Mouse (Mus musculus): ENCODE measurements at regions not wholly inside any gene's neighbourhood (a gene's known extent, or its start where the extent isn't known, plus 50 kb on each side); places are given as distances from the start of the nearest gene placed in this dataset.

DNA sequence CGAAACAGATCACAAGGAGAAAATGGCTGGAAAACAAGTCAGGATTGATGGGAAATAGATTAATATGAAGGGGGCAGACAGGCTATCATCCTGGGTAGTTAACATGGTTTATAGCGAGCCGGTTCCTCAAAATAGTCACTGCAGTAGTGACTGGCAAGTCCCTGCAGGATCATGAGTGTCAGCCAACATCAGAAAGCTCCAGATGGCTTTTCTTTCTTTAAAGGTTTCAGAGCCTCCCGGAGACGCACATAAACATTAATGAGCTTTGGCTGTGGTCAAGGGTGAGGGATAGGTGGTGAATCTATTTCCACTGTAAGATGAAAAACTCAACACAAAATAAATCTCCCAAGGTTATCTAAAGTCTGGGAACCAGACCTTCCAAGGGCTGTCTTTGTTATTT lies 104.2 kb upstream of the Thumpd2 start:
- Histone ChIP-seq H3K9ac (ENCODE audit: control insufficient read depth, low read depth, low read length, poor library complexity, severe bottlenecking) (no peak overlapping the region), H3K79me2 (ENCODE audit: control insufficient read depth, insufficient read depth, low read length, poor library complexity) (no peaks in the 10 kb centered on the region), H3K36me3 (ENCODE audit: control insufficient read depth in 1 of 2, insufficient read depth in 2 of 2, low read length in 2 of 2) (no peaks in the 10 kb centered on the region), H3K4me1 (ENCODE audit: control insufficient read depth in 1 of 2, insufficient read depth in 2 of 2, low read length in 2 of 2) (no peaks in the 10 kb centered on the region; a peak in 1 of 4 replicates), H3K27me3 (ENCODE audit: control insufficient read depth in 1 of 2, insufficient read depth in 2 of 2, low read length in 2 of 2) (no peaks in the 10 kb centered on the region; a peak in 1 of 4 replicates), H3K27ac (ENCODE audit: control insufficient read depth, low read depth, low read length) (no peak overlapping the region), H3K9me3 (replicated peaks; ENCODE audit: insufficient read depth, low read length) (no peaks in the 10 kb centered on the region), H3K4me3 (ENCODE audit: control insufficient read depth in 1 of 2, insufficient read depth in 1 of 2, low read depth in 2 of 2, low read length in 2 of 2) (no peak overlapping the region)
- no peak for DNase-seq (ENCODE audit: low read depth, low spot score)
- no peak for TF ChIP-seq MAFK (IDR thresholded peaks at IDR 0.05; ENCODE audit: borderline replicate concordance, low read depth, low read length)
- no peak for TF ChIP-seq ZMIZ1 (IDR thresholded peaks at IDR 0.05; ENCODE audit: low read depth, low read length)
- TF ChIP-seq USF2 (IDR thresholded peaks at IDR 0.05; ENCODE audit: borderline replicate concordance in 1 of 2, insufficient read depth in 1 of 2, low read depth in 1 of 2, low read length in 2 of 2), result no peak
- no peak for TF ChIP-seq BHLHE40 (IDR thresholded peaks at IDR 0.05; ENCODE audit: borderline replicate concordance, low read depth, low read length)
- no peak for TF ChIP-seq ETS1 (IDR thresholded peaks at IDR 0.05; ENCODE audit: low read depth, low read length)
- no peak for TF ChIP-seq ELF1 (IDR thresholded peaks at IDR 0.05; ENCODE audit: low read depth, low read length)

DNA sequence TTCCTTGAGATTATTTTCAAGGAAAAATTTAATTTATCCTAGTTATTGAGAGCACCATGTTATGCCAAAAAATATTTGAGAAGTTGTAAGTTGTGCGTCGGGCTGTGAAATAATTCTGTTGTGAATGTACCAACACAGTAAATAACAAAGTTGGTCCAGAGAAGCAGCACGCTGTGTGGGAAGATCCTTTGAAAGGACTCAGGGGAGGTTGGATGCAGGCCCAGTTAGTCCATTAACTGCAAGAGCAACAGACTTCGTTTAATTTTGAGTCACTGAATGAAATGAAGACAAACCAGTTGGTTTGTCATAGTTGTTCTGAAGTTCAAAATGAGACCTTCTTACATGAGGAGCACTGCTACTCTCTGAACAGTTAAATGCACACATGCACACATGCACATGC lies 85.8 kb upstream of the Thumpd2 start:
- no peaks in the 10 kb centered on the region for H3K79me2 ChIP-seq (ENCODE audit: control insufficient read depth, insufficient read depth, low read length, poor library complexity)
- no peaks in the 10 kb centered on the region for H3K9me3 ChIP-seq (replicated peaks; ENCODE audit: insufficient read depth, low read length)
- H3K27me3 ChIP-seq (ENCODE audit: control insufficient read depth in 1 of 2, insufficient read depth in 2 of 2, low read length in 2 of 2), result no peaks in the 10 kb centered on the region
- no peak overlapping the region for H3K9ac ChIP-seq (ENCODE audit: control insufficient read depth, low read depth, low read length, poor library complexity, severe bottlenecking)
- no peaks in the 10 kb centered on the region for H3K36me3 ChIP-seq (ENCODE audit: control insufficient read depth in 1 of 2, insufficient read depth in 2 of 2, low read length in 2 of 2)
- TF ChIP-seq SMC3 (IDR thresholded peaks at IDR 0.05; ENCODE audit: low read depth, low read length), result no peak
- no peak for TF ChIP-seq HCFC1 (IDR thresholded peaks at IDR 0.05; ENCODE audit: low read depth, low read length)
- TF ChIP-seq MXI1 (IDR thresholded peaks at IDR 0.05; ENCODE audit: low read depth, low read length), result no peak
- no peak for TF ChIP-seq POLR2AphosphoS5 (IDR thresholded peaks at IDR 0.05; ENCODE audit: borderline replicate concordance, low read depth, low read length)
- no peak overlapping the region for H3K27ac ChIP-seq (ENCODE audit: control insufficient read depth, low read depth, low read length)
- DNase-seq (ENCODE audit: low read depth, low spot score), result no peak
- H3K4me3 ChIP-seq (ENCODE audit: control insufficient read depth in 1 of 2, insufficient read depth in 1 of 2, low read depth in 2 of 2, low read length in 2 of 2), result no peak overlapping the region
- no peaks in the 10 kb centered on the region for H3K4me1 ChIP-seq (ENCODE audit: control insufficient read depth in 1 of 2, insufficient read depth in 2 of 2, low read length in 2 of 2)

DNA sequence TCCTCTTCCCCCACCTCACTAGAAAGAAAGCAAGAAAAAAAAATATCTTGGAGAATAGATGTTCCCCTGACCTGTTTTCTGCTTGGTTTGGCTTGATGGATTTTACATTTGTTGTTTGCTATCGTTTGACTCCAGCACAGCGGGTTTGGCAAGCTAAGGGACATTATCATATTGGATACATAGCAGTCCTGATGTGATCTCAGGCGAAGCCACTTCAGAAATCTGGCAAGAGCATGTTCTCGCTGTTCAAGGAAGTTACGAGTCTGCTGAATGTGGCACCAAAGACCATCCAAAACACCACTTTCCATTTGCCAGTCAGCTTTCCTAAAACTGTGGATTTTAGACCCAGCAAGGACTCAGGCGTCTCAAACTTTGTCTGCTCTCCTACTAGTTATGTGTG lies 69.8 kb upstream of the Thumpd2 start:
- H3K27me3 ChIP-seq (ENCODE audit: control insufficient read depth in 1 of 2, insufficient read depth in 2 of 2, low read length in 2 of 2), result no peaks in the 10 kb centered on the region
- H3K27ac ChIP-seq (ENCODE audit: control insufficient read depth, low read depth, low read length), result no peak overlapping the region
- H3K4me3 ChIP-seq (ENCODE audit: control insufficient read depth in 1 of 2, insufficient read depth in 1 of 2, low read depth in 2 of 2, low read length in 2 of 2), result no peak overlapping the region
- H3K9me3 ChIP-seq (replicated peaks; ENCODE audit: insufficient read depth, low read length), result no peaks in the 10 kb centered on the region
- no peaks in the 10 kb centered on the region for H3K79me2 ChIP-seq (ENCODE audit: control insufficient read depth, insufficient read depth, low read length, poor library complexity)
- H3K36me3 ChIP-seq (ENCODE audit: control insufficient read depth in 1 of 2, insufficient read depth in 2 of 2, low read length in 2 of 2), result no peaks in the 10 kb centered on the region
- no peak for DNase-seq (ENCODE audit: low read depth, low spot score)
- TF ChIP-seq KAT2A (conservative IDR thresholded peaks at IDR 0.05; ENCODE audit: low read depth, low read length), result no peak
- no peak overlapping the region for H3K9ac ChIP-seq (ENCODE audit: control insufficient read depth, low read depth, low read length, poor library complexity, severe bottlenecking)
- no peaks in the 10 kb centered on the region for H3K4me1 ChIP-seq (ENCODE audit: control insufficient read depth in 1 of 2, insufficient read depth in 2 of 2, low read length in 2 of 2)
